Mouse (Mus musculus): Measurements from ENCODE around the gene Arhgap42.

The Arhgap42 gene

DNA sequence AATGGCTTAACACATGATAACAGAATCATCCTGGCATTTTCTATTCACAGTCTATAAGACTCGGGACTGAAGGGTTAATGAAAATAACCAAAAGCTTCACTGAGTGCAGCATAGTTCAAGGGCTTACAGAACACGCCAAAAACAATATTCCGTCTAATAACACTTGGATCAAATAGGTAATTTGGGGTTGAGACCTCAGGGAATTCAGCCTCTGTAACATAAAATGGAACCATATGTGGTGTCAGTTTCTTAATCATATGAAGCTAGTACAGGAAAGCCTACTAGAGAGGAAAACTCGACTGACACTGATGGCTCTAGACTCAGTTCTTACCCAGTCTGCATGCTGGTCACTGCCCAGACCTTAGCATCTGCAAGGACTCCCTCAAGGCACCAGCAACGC is 95.8 kb downstream of the Arhgap42 start:
- DNase-seq (ENCODE audit: low spot score in 2 of 2) = no peak

DNA sequence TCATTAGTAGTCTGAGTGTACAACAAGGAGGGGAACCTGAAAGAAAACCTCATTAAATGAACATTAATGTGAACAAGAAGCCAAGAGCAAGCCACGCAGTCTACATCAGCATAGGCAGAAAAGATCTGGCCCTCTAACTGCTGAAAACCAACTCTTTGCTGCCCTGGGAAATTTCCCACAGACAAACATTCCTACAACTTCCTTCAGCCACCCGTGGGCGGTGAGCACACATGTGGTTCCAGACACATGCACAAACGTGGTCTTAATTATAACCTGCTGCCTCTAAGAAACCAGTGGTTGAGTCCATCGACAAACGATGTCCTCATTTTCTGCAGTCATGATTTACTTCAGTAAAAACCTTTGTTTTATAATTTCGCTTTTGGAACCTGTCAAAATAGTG is 96.3 kb downstream of the Arhgap42 start:
- DNase-seq (ENCODE audit: low spot score in 2 of 2) = no peak

DNA sequence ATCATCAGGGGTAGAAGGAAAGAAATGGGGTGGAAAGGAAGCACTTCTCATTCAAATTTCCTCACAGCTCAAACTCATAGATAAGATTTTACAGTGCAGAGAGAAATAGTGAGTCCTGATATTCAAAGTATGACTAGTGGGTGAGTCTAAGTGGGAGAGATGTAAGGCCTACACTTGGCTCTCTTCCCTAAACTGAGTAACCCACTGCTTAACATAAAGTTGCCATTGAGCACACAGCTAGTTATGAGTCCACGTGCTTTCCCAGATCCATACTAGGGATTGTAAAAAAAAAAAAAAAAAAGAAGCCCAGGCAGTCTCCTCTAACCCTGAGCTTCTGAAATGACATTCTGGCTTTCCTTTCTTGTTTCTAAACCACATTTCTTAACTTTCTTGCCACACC is 96.8 kb downstream of the Arhgap42 start:
- DNase-seq (ENCODE audit: low spot score in 2 of 2) = no peak

DNA sequence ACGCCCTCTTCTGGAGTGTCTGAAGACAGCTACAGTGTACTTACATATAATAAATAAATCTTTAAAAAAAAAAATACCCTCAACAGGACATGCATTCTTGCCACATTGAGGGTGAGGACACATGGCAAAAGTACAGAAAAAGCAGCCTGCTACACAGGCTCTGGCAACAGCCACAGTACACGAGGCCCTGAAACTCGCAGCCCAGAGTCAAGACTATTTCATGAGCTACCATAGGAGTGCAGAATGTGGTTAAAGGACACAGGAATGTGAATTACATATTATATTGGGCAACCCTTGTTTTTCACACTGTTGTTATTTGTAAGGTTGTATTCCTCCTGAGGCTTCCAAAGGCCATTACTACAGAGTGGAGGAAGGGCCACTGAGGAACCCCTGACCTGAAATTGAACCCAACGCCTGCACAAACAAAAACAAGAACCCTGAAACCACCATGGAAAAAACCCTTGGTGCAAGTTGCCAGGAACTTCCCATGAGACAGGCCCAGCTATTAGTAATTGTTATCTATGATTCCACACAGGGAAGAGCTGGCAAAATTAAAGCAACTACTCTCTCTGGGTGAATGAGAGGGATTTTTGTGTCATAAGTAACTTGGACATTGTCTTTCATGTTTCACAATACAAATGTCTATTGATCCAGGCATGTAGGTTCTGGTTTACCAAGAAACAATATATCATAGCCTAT is 109.8 kb downstream of the Arhgap42 start:
- no peak for DNase-seq (ENCODE audit: low spot score in 2 of 2)

DNA sequence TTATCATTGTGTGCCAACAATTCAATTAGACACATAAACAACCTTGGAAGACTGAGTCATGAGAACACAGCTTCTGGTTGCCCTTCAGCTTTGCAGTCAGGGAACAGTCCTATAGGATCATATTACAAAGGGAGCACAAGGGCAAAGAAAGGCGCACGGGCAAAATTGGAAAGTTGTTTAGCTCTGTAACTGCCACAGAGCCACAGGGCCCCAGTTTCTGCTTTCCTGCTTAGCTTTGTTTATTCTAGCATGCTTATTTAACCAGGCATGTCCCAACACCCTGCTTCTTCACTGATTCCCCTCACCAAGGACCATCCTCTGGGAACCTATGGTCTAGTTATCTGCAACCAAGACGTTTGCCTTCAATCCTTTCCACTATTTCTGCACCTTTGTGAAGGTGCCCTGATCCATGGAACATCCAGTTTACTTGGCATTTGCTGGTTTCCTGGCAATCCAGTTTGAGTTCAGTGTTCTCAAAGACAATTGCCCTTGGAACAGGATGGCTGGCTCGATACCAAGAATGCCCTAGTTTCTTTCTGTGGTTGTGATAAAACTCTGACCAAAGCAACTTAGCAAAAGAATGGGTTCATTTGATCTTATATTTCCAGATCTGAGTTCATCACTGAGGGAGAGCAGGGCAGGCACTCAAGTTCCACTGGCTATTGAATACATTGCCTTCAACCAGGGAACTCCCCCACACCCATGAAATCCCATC is 111.7 kb downstream of the Arhgap42 start:
- DNase-seq (ENCODE audit: low spot score in 2 of 2) = no peak

DNA sequence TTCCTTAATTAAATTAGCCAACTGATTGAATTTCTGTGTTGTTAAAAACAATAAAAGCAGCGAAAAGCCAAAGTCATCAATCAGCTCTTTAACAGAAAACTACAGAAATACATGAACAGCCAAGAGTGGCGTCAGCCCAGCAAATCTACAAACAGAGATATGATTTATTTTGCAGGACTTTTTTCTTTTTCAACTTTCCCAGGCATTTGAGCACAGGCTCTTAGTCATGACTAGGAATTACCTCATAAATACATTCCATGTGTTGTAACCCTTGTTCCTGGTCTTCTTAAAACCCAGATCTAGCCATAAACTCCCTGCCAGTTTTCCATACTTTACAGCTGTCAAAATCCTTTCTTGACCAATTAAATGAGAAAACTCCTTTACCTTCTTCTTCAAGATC is 114.7 kb downstream of the Arhgap42 start:
- no peak for DNase-seq (ENCODE audit: low spot score in 2 of 2)

DNA sequence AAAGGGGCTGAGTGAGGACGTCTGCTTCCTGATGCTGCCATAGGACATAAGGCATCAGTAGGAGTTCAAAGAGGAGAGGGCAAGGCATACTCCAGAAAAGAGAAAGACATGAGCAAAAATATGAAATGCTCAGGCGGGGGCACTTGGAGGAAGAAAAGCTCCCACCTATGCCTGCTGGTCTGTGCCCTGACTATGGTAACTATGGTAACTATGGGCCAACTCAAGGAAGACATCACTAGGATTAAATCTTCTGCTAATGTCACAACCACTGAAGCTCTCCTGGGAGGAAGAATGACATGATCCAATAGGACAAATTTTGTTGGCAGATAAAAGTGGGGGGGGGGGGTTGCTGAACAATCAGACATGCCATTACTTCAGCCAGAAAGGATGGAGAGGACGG is 124.6 kb downstream of the Arhgap42 start:
- DNase-seq (ENCODE audit: low spot score in 2 of 2) = no peak

DNA sequence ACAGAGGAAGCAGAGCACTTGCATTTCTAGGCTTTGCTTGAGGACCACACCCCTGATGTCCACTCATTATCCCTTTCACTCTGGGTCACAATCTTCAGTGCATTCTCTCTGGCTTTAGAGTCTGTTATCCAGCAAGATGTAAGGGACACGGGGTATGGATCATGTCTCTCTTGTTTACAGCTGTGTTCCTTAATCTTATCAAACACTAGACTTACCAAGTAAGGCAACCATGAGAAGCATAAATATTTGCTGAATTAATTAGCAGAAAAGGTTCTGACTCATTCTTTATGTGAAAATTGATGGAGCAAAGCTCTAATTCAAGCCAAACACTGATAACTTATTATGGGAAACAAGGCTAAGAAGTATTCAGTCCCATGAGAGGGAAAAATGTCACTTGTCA is 125.1 kb downstream of the Arhgap42 start:
- DNase-seq (ENCODE audit: low spot score in 2 of 2) = no peak

DNA sequence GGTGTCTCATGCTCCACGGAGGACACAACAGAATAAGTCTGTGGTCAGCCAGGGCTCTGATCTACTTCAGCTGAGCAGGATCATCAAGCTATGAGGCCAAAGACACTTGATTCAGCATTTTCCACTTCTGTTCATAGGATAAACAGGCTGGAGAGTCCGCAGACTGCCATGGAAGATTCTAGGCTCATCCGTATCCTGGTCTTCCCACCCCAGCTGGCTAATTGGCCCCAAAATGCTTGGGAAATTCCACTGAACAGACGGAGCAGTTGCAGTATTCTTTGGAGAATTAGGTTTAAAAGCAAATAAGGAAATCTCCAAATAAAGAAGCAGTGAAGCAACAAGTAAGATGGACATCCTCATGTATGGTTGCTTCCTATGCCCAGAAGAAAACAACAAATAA is 126.0 kb downstream of the Arhgap42 start:
- DNase-seq (ENCODE audit: low spot score in 2 of 2) = no peak

DNA sequence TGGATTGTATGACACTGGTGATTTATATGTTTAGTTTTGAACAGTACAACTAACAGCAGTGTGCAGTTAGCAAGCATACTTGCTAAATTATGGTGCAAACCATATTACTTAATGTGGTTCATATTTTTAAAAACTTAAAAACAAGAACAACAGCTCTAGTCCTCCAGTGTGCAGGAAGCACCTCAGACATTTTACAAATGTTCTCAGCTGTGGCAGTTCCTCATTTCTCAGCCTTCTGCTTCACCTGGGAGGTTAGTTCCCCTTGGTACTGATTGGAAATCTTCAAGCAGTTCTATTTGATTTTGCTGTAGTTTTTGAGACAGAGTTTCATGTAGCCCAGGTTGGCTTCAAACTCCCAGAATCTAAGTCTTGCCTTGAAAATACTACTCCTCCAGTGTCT is 131.2 kb downstream of the Arhgap42 start:
- DNase-seq (ENCODE audit: low spot score in 2 of 2) = no peak

DNA sequence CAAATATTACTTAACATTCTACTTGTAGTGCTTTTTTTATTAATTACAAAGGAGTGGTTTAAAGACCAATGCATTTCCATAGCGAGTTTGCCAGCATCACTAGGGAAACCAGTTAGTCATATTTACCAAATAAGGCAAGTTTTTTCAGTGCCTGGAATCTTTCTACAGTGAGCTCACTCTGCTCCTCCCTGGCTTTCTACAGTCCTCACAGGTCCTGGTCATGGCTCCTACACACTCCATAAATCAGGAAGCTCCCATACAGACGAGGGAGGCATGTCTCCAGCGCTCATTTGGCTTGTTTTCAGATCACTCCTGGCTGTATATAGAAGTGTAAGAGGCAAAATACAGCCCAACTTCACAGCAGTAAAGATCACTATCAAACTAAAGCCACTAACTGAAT is 134.1 kb downstream of the Arhgap42 start:
- DNase-seq (ENCODE audit: low spot score in 2 of 2) = no peak

DNA sequence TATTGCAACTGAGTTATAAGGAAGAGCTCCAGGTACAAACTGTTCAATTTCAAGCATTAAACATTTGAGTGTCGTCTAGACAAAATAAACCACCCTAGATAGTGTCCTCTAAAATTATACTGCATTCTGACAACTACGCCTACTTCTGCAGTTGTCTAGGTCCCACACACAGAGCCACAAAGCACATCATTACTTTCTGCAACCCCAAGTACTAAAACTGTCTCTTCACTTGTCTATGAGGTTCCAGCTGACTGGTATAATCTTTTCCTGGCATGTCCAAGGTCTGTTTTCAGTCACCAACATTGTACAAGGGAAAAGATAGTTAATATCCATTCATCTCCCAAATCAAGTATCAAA is 136.8 kb downstream of the Arhgap42 start:
- no peak for DNase-seq (ENCODE audit: low spot score in 2 of 2)

DNA sequence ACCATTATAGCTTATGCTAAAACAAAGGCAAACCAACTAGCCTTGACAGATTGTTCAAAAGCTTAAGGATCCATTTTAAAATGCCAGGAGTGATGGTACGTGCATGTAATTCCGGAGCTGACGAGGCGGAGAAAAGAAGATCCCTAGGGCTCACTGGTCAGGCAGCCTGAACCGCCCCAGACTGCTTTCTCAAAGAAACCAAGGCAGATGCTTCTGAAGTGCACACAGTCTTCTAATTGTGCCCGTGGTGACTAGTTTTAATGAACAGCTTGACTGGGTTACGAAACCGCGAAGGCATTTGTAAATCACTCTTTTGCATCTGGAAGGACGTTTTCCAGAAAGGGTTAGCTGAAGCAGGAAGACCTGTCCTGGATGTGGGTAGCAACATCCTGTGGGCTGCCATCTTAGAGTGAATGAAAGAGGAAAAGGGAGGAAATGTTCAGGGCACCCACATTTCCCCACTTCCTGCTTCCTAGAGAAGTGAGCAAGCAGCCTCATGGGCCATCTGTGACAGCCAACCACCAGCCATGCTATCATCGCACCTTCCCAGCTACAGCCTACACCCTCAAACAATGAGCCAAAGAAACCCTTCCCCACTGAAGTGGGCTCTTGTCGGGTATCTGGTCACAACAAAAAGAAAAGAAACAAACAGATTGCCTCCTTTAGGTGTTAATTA is 137.3 kb downstream of the Arhgap42 start:
- DNase-seq (ENCODE audit: low spot score in 2 of 2) = peak in 1 of 2 experiments; percentile 22

DNA sequence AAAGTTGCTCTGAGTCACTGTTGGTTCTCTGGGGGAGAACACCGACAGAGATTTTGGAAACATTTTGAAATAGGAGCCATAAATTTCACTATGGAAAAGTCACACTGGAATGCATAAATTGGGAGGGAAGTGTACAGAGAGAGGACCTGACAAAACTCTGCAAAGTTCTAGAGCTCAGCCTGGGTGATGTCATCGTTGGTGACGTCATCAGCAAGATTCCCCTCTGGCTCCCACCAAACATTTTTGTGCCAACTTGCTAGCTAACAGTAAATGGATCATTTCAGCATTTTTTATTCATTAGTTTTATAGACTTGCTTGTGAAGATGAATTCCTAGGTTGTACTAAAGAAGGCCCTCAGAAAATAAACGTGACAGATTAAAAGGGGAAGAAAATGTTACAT is 137.8 kb downstream of the Arhgap42 start:
- DNase-seq (ENCODE audit: low spot score in 2 of 2) = no peak

DNA sequence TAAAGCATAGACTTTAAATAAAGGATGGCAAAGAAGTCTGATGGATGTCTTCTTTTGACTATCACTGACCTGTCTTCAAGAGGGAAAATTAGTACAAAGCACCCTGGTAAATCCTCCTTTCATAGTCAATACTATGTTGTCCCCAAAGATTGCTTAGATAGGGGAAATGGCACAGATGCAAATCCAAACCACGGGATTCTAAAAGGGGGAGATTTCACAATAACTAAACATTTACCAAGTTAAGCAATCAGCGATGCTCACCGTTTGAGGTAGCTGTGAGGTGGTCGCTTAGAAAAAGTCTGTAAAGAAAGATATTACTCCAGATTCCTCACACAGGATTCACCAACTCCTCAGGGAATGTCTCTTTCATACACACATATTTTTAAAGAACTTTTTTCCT is 141.1 kb downstream of the Arhgap42 start:
- no peak for DNase-seq (ENCODE audit: low spot score in 2 of 2)

DNA sequence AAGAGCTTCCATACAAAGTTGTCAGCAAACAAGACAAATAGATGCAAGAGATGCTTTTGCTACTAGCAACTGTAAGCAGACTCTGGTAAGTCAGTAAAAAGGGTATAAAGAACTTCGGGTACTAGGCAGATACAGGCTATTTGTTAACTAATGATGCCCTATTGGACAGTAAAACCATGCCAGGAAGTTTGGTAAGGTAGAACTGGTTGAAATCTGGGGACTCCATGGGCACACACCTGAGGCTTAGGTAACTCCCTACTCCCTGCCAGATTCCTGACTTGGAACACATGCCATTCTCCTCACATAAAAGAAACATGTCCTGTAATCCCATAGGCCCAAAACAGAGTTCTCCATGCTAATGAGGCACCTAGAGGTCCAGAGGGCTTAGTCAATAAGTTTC is 142.1 kb downstream of the Arhgap42 start:
- no peak for DNase-seq (ENCODE audit: low spot score in 2 of 2)

DNA sequence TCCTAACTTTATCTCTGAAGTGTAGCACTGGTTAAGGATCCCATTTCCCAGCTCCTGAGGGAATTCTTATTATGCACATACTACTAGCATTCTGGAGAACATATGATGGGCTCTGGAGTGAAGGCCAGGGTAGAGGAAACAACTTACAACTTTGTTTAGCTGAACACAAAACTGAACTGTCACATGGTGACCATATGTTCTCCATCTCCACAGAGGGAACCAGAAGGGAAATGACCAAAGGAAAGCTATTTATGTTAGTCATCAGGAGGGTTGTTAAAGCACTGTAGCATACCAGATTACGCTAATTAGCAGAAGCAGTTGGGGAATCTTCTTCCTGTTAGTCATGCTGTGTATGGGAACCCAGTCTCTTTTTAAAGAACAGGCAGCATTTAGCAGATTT is 145.8 kb downstream of the Arhgap42 start:
- DNase-seq (ENCODE audit: low spot score in 2 of 2) = no peak

DNA sequence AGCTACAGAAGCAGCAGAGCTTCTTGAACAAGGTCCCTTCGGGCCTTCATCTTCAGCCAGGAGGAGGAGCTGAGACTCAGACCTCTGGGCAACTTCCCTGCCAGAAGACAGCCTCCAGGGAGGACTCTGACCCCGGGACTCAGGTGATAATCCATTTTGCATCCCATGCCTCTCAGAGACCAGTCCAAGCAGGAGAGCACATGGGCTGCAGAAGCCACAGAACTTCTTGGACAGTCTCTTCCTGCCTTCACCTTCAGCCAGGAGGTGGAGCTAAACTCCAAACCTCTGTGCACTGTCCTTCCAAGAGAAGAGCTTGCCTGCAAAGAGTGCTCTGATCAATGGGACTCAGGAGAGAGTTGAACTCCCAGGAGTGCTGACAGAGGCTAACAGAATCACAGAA is 155.5 kb downstream of the Arhgap42 start:
- DNase-seq (ENCODE audit: low spot score in 2 of 2) = no peak

DNA sequence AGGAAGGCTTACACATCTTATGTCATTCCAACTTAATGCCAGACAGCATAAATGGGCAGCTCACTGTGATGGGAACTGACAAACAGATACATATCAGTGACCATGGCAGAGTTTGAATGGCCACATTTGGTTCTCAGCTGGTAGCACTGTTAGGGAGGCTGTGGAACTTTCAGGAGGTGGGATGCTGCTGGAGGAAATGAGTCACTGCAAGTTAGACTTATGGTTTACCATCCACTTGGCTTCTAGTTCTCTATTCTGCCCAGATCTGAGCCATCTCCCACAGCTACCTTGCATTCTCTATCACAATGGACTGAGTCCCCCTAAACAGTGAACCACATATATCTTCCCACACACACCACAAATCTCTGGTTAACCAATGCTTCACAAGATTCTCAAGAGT is 186.0 kb downstream of the Arhgap42 start:
- DNase-seq (ENCODE audit: low spot score in 2 of 2) = no peak

DNA sequence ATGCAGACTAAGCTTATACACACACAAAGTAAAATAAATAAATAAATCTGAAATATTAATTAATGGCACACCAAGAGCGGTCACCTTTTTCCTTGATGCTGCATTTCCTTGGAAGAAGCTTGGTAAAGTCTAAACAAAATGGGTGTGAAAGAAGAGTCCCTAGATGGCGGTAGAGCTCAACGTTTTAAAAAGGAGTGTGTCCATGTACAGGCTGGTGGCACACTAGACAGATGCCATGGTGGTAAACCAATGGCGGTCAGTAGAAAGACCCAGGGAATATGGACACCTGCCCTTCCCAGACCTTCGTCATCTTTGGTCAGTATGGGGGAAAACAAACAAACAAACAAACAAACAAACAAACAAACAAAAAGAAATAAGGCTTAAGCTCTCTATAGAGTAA is 187.7 kb downstream of the Arhgap42 start:
- peak in 1 of 2 experiments; percentile 12 for DNase-seq (ENCODE audit: low spot score in 2 of 2)

DNA sequence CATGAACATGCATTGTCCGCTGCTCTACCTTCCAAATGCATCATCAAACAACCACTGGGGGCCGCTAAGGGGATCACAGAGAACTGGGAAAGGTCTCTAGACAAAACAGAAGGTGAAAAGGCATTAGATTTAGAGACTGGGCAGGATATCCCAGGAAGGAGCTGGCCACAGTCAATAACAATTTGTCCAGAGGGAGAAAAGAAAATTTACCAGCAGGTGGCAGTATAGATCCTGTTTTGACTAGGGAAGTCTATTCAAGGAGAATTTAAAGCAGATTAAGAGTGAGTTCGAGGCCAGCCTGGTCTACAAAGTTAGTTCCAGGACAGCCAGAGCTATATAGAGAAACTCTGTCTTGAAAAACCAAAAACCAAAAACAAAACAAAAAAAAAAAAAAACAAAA is 189.7 kb downstream of the Arhgap42 start:
- DNase-seq (ENCODE audit: low spot score in 2 of 2) = no peak

DNA sequence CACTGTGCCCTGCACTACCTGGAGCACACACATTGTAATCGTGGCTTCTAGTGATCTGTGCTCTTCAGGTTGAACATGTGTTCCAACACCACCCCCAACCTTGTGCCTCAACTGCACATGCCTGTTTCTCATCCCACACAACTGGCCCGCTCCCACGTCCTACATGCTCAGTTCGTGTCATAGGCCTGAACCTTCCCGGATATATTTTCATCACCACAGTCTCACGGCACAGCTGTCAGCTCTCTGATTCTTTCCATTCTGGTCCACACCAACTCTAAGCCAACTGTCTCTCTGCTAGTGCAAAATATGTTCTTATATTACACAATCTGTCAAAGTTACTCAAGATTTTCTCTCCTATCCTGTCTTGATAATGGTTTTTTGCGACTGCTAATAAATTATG is 197.9 kb downstream of the Arhgap42 start:
- no peak for DNase-seq (ENCODE audit: low spot score in 2 of 2)

DNA sequence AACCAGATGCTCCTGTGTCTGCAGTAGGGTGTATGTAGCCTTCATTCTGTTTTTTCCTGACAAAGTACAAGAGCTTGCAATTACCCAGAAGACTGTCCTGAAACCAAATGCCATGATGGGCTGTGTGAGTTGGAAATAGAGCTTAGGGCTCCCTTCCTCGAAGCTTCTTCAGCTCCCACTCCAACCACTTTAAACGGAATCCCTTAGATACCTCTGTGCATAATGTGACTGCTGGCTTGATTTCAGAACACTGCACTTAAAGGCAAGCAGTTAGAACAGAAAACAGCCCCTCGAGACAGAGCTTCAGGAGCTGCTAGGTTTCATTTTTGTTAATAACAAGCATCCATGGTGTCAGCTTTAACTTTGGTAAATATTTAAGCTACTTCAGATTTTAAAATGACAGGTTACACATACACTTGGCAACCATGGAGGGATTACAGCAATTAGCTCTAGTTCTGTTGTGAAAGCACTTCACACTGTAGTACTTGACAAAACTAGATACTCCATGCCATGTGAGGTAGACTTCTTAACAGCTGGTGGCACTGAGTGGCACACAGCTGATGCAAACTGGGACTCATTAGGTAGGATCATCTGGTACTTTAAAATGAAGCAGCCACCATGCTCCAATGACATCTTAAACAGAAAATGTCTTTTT is 201.8 kb downstream of the Arhgap42 start:
- DNase-seq (ENCODE audit: low spot score in 2 of 2) = no peak

Measured in frontal cortex, postnatal 25 days (tissue).